Mouse (Mus musculus): ENCODE results near the gene Foxj3. TPM values are rescaled to one million over a fixed set of nuclear protein-coding genes. Genes with fewer than 3 reads are reported as not detected.

Foxj3 gene
- polyA plus RNA-seq, 1 experiment: 19.0 TPM

DNA sequence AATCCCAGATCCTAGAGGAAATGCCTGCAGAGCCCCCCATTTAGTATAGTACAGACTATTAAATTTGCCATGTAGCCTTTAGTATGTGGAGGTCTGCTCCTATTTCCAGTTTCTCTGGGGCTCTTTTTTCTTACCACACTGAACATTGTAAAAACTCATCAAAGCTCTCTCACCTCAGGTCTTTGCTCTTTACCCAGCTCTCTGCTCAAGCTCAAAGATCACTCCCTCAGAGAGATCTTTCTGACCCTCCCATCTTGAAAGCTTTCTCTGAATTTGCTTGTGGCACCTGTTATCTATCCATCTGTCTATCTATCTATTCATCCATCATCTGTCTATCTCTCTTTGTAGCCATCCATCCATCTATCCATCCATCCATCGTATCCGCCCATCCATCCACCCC is 128.4 kb downstream of the Foxj3 start:
- Histone ChIP-seq H3K4me1 (ENCODE audit: control insufficient read depth, insufficient read depth, insufficient read length, low read length) (peaks cover 14% of the 10 kb centered on the region; the same call in 1 of the 2 replicates), H3K4me3 (ENCODE audit: low read depth, low read length) (no peak overlapping the region), H3K27ac (ENCODE audit: insufficient read depth, low read depth, low read length) (peak overlapping the region; percentile 89), H3K36me3 (ENCODE audit: control insufficient read depth, insufficient read depth, low read length) (no peaks in the 10 kb centered on the region), H3K27me3 (ENCODE audit: control insufficient read depth, insufficient read depth, low read length) (no peaks in the 10 kb centered on the region)
- TF ChIP-seq POLR2A (IDR thresholded peaks at IDR 0.05; ENCODE audit: low read depth, low read length) (no peak), CTCF (IDR thresholded peaks at IDR 0.05; ENCODE audit: extremely low read depth, insufficient read length, insufficient replicate concordance, low read depth, low read length) (no peak)
- 70% methylated on average over 2 of the region's 2 CpGs for WGBS

DNA sequence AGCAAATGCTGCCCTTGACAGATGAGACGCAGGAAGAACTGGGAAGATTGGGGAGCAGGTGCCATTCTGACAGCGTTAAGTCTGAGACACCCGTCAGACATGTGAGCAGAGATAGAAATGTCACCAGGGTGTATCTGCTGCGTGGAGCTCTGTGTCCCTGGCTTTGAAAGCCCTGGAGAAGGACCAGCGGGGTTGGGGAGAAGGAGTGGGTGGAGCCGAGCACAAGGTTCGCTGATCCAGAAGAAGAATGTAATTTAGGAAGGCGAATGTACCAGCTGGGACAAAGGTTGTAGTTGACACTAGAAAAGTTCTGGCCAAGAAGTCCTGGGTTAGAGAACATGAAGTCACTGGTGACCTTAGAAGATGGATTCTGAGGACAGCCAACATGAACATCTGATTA is 129.3 kb downstream of the Foxj3 start:
- no peaks in the 10 kb centered on the region for H3K27me3 ChIP-seq (ENCODE audit: control insufficient read depth, insufficient read depth, low read length)
- WGBS: 29% methylated on average over 8 of the region's 8 CpGs
- H3K4me3 ChIP-seq (ENCODE audit: low read depth, low read length): no peak overlapping the region
- peaks cover 11% of the 10 kb centered on the region; the same call in 1 of the 2 replicates for H3K4me1 ChIP-seq (ENCODE audit: control insufficient read depth, insufficient read depth, insufficient read length, low read length)
- no peaks in the 10 kb centered on the region for H3K36me3 ChIP-seq (ENCODE audit: control insufficient read depth, insufficient read depth, low read length)
- TF ChIP-seq CTCF (IDR thresholded peaks at IDR 0.05; ENCODE audit: extremely low read depth, insufficient read length, insufficient replicate concordance, low read depth, low read length): no peak
- TF ChIP-seq POLR2A (IDR thresholded peaks at IDR 0.05; ENCODE audit: low read depth, low read length): no peak
- peak overlapping the region; percentile 89 for H3K27ac ChIP-seq (ENCODE audit: insufficient read depth, low read depth, low read length)

DNA sequence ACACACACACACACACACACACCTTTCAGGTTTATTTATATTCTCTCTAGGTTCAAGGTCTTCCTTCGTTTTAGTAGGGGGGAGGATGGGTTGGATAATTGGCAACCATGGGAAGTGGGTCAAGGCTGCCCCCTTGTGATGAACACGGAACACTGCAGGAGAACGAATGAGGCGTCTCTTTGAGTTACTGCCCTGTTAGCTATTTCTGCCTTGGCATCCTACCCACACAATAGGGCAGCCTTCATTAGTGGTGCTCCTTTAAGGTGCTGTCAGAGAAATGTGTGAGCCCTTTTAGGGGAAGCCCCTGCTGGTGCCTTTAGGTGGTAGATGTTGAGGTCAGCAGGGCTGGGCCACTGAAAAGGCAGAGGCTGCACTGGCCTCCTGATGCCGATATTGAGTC is 130.7 kb downstream of the Foxj3 start:
- Histone ChIP-seq H3K27me3 (ENCODE audit: control insufficient read depth, insufficient read depth, low read length) (no peaks in the 10 kb centered on the region), H3K36me3 (ENCODE audit: control insufficient read depth, insufficient read depth, low read length) (no peaks in the 10 kb centered on the region), H3K4me1 (ENCODE audit: control insufficient read depth, insufficient read depth, insufficient read length, low read length) (peaks cover 8% of the 10 kb centered on the region; the same call in 1 of the 2 replicates), H3K4me3 (ENCODE audit: low read depth, low read length) (no peak overlapping the region), H3K27ac (ENCODE audit: insufficient read depth, low read depth, low read length) (no peak overlapping the region)
- TF ChIP-seq CTCF (IDR thresholded peaks at IDR 0.05; ENCODE audit: extremely low read depth, insufficient read length, insufficient replicate concordance, low read depth, low read length) (peak; percentile 78; the same call in 1 of the 2 replicates), POLR2A (IDR thresholded peaks at IDR 0.05; ENCODE audit: low read depth, low read length) (no peak)
- 23% methylated on average over 5 of the region's 5 CpGs for WGBS

DNA sequence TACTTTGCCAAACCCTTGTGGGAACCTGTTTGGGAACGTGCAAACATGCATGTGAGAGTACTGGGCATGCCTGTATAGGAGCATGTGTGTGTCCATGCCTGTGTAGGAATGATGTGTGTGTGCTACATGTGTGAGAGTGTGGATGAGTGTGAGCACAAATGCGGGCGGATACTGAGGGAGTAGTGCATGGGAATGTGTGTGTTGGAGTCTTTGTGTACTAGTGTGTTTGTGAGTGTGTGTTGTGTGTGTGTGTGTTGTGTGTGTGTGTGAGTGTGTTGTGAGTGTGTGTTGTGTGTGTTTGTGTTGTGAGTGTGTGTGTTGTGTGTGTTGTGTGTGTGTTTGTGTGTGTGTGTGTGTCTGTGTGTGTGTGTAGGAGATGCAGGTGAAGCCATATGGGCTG is 131.4 kb downstream of the Foxj3 start:
- 90% methylated on average over 3 of the region's 3 CpGs for WGBS
- no peak overlapping the region for H3K27ac ChIP-seq (ENCODE audit: insufficient read depth, low read depth, low read length)
- H3K4me1 ChIP-seq (ENCODE audit: control insufficient read depth, insufficient read depth, insufficient read length, low read length): peaks cover 8% of the 10 kb centered on the region; the same call in 1 of the 2 replicates
- H3K36me3 ChIP-seq (ENCODE audit: control insufficient read depth, insufficient read depth, low read length): no peaks in the 10 kb centered on the region
- no peak overlapping the region for H3K4me3 ChIP-seq (ENCODE audit: low read depth, low read length)
- TF ChIP-seq POLR2A (IDR thresholded peaks at IDR 0.05; ENCODE audit: low read depth, low read length): no peak
- no peaks in the 10 kb centered on the region for H3K27me3 ChIP-seq (ENCODE audit: control insufficient read depth, insufficient read depth, low read length)

DNA sequence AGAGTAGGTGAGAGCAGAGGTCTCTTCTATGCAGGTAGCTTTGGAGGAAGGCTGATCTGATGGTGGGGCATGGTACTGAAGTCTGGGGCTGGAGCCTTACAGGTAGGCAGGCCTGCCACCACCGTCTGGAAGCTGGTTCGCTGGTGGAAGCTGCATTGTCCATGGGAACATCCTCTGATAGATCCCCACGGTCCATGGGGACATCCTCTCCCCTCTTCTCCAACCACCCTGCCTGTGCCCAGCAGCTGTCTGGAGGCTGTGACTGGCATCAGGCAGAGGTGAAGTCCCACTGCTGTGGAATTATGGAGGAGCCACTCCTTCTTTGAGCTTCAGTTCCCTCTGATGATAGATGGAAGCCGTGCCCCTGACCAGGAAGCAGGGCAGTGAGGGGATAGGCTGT is 131.8 kb downstream of the Foxj3 start:
- TF ChIP-seq CTCF (IDR thresholded peaks at IDR 0.05; ENCODE audit: extremely low read depth, insufficient read length, insufficient replicate concordance, low read depth, low read length): no peak
- no peak for TF ChIP-seq POLR2A (IDR thresholded peaks at IDR 0.05; ENCODE audit: low read depth, low read length)
- H3K36me3 ChIP-seq (ENCODE audit: control insufficient read depth, insufficient read depth, low read length): no peaks in the 10 kb centered on the region
- no peak overlapping the region for H3K27ac ChIP-seq (ENCODE audit: insufficient read depth, low read depth, low read length)
- WGBS: 61% methylated on average over 4 of the region's 4 CpGs
- H3K4me1 ChIP-seq (ENCODE audit: control insufficient read depth, insufficient read depth, insufficient read length, low read length): peaks cover 8% of the 10 kb centered on the region; the same call in 1 of the 2 replicates
- H3K4me3 ChIP-seq (ENCODE audit: low read depth, low read length): no peak overlapping the region
- no peaks in the 10 kb centered on the region for H3K27me3 ChIP-seq (ENCODE audit: control insufficient read depth, insufficient read depth, low read length)

DNA sequence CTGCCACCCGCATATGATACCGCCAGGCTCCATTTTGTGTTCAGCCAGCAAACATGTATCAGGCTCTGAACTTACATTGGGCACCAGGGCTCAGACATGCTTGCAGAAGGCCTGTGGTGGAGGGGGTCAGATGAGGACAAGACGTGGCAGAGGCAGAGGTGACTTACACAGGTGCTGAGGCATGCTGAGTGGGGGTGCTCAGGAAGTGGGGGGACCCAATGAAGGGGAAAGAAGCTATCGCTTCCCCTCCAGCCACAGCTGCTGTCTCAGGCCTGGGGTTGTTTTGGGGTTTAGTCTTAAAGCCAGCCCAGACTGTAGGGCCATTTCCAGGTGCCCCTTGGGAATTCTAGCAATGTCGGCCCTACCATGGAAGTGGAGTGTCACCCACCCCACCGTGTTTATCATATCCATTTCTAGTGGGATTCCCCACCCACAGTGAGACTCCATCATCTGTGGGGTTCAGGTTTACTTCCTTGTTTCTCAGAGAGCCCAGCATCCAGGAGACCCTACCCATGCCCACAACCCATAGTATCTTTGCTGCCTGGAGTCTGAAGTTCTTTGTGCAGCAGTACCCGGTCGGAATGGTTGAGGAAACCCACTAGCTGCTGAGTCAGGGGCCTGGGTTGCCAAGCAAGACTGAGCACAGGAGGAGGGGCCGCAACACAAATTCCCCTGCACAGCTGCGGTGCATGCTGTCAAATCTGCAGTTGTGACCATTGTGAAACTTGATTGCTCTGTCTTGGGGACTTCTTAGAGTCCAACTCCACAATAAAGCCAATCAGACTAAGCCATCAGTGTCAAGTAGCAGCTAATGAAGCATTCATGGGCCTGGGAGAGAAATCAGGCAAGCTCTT is 132.8 kb downstream of the Foxj3 start:
- Histone ChIP-seq H3K27ac (ENCODE audit: insufficient read depth, low read depth, low read length) (no peak overlapping the region), H3K36me3 (ENCODE audit: control insufficient read depth, insufficient read depth, low read length) (no peaks in the 10 kb centered on the region), H3K27me3 (ENCODE audit: control insufficient read depth, insufficient read depth, low read length) (no peaks in the 10 kb centered on the region), H3K4me3 (ENCODE audit: low read depth, low read length) (no peak overlapping the region), H3K4me1 (ENCODE audit: control insufficient read depth, insufficient read depth, insufficient read length, low read length) (peaks cover 8% of the 10 kb centered on the region; the same call in 1 of the 2 replicates)
- TF ChIP-seq POLR2A (IDR thresholded peaks at IDR 0.05; ENCODE audit: low read depth, low read length) (no peak), CTCF (IDR thresholded peaks at IDR 0.05; ENCODE audit: extremely low read depth, insufficient read length, insufficient replicate concordance, low read depth, low read length) (no peak)
- 75% methylated on average over 10 of the region's 10 CpGs for WGBS

DNA sequence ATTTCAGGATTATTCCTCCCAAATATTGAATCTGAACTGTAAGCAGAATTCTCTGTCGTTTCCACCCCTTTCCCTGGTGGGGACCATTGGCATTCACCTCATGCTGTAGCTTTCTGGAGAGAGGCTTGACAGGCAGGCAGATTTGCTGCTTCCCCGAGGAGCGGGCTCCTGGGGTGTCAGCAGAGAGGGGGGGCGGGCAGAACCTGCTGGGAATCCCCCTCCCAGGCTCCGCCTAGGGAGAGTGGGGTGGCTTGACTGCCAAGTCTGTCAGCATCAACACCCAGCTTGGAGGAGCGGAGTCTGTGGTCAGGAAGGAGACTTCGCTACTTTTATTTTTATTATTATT is 133.4 kb downstream of the Foxj3 start:
- WGBS: 52% methylated on average over 7 of the region's 7 CpGs
- H3K4me1 ChIP-seq (ENCODE audit: control insufficient read depth, insufficient read depth, insufficient read length, low read length): peaks cover 8% of the 10 kb centered on the region; the same call in 1 of the 2 replicates
- H3K27ac ChIP-seq (ENCODE audit: insufficient read depth, low read depth, low read length): no peak overlapping the region
- no peaks in the 10 kb centered on the region for H3K36me3 ChIP-seq (ENCODE audit: control insufficient read depth, insufficient read depth, low read length)
- TF ChIP-seq CTCF (IDR thresholded peaks at IDR 0.05; ENCODE audit: extremely low read depth, insufficient read length, insufficient replicate concordance, low read depth, low read length) (no peak), POLR2A (IDR thresholded peaks at IDR 0.05; ENCODE audit: low read depth, low read length) (no peak)
- no peaks in the 10 kb centered on the region for H3K27me3 ChIP-seq (ENCODE audit: control insufficient read depth, insufficient read depth, low read length)
- H3K4me3 ChIP-seq (ENCODE audit: low read depth, low read length): no peak overlapping the region

All from small intestine, adult 2 months (tissue).